Mouse (Mus musculus) gastrocnemius, adult 8-10 months (tissue): ENCODE data around the gene Rps6ka4. TPM values are rescaled to one million over a fixed set of nuclear protein-coding genes. Genes with fewer than 3 reads are reported as not detected.

Experiments
- DNase-seq, 2 experiments: peaks; one replicate each; pipeline ENCODE4 v3.0.0; 2022; ENCODE audit warnings: low spot score in 2 of 2
- total RNA-seq, 4 experiments: library from RNA; stranded (reverse); gene quantifications; 2 replicates each; pipeline ENCODE4 v1.2.4; 2022

Rps6ka4 gene
- total RNA-seq, 4 experiments from 2014 or later = 9.8 to 12.1 (median 10.5) TPM

- DNase-seq = no peak
Measured at GRCm38 (mm10) chr19:6852393-6853305, 12.2 kb upstream of the Rps6ka4 start.

GRCm38 (mm10) chr19:6851497-6851896 is 11.1 kb upstream of the Rps6ka4 start:
- no peak for DNase-seq

DNA sequence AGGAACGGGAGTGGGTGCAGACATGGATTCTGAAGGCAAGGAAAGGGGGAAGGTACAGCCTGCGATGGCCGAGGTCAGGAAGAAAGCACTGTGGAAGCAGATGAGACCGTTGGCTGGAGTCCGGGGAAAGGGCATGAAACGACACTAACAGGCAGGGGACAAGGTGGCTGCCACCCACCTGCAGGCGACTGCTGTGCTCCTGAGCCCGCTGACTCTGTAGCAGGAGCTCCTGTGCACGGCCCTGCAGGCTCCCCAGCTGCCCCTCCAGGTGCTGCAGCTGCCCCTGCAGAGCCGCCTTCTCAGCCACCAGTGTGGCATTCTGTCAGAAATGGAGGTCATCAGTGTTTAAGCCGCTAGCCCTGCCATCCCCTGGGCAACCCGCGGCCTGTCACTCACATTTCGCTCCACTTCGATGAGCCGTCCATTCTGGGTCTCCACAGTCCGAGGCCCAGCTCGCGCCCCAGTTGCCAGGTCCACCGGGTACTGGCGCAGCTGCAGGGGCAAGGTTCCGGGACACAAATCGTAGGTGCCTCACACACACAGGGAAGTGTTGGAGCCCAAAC is 9.2 kb upstream of the Rps6ka4 start:
- DNase-seq = no peak

DNA sequence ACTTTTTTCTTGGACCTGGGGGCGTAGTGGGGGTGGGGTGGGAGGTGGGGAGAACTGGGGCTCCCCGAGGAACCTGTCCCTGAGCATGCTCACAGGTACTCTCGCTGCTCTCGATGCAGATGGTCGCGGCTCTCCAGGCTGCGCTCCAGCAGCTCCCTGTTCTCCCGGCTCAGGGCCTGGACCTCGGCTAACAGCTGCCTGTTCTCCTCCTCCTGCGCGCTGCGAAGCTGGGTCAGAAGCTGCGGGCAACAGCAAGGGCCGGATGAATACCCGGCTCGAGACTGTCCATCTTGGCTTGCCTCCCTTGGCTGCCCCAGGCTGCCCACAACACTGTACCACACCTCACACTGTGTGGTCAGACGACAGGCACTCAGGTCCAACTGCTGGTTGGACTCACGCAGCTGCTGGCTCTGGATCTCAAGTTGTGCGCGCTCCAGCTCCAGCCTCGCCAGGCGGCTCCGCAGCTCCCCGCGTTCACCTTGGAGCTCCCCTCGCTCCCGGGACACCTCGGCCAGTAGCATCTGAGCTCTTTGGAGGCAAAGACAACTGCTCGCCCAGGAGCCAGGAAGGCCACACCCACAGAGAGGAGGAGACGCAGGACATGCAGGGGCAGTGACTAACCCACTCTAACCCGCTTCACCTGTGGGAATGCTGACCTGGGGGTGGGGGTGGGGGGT is 7.5 kb upstream of the Rps6ka4 start:
- no peak for DNase-seq

- DNase-seq = no peak
Measured at GRCm38 (mm10) chr19:6846050-6846449, 5.6 kb upstream of the Rps6ka4 start.

- no peak for DNase-seq
Measured at GRCm38 (mm10) chr19:6842353-6842752, 1.9 kb upstream of the Rps6ka4 start.

DNA sequence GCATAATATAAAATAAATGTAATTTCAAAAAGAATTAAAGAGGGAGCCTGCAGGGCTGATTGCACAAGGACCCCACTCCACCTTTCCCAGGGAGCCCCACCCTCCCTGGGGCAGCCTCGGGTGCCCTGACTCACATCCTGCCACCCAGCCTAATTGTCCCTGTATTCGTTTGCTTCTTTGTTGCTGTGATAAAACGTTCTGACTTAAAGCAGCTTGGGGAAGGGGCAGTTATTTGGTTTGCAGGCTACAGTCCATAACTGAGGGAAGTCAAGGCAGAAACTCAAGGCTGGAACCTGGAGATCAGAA is 809 bp upstream of the Rps6ka4 start:
- DNase-seq = no peak

DNA sequence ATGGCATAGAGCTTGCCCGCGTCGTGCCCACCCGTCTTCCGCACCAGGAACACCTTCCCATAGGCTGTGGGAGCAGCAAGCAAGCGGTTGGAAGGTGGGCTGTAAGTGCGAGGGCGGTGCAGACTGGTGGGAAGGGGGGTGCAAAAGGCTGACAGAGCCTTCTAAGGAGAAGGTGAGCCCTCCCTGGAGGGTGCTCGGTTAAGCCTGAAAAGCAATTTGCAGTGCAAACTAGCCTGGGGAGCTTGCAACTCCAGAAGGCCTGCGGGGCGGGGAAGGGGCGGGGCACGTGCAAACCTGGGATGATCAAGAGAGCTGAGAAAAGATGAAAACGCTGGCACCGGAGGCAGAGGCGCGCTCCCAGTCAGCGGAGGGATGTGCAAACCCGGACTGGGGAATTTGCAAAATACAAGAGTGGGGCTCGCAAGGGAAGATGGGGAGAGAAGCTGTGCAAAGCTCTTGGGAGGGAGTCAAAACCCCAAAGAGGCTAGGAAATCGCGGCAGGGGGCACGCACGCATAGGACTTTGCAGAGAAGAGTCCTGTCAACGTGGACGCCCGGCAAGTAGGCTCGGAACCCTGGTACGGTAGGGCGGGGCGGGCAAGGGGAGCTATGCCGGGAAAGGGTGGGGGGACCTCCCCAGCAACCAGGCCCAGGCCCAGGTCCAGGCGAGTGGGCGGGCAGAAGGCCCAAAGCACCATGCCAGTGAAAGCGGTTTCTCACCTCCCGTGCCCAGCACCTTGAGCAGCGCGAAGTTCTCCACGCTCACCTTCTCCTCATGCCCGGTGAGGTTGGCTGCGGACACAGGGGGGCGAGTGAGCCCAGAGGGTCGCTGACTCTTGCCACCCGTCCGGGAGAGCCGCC is 591 bp downstream of the Rps6ka4 start:
- DNase-seq = no peak

DNA sequence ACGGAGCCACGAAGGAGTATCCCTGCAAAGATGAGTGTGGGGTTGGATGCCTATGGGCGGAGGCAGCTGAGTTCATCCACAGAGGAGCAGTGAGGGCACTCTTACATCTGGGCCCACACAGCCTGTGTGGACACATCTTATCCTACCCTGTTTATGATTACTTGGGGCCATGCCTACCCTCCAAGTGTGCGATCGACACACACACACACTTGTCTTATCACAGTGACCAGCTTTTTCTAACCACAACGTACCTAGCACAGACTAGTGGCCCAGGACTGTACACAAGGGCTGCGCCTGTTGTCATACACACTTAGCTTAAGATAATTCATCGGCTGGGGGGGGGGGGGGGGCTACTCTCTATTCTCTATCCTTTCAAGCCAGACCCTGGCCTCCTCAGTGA is 8.1 kb downstream of the Rps6ka4 start:
- no peak for DNase-seq

DNA sequence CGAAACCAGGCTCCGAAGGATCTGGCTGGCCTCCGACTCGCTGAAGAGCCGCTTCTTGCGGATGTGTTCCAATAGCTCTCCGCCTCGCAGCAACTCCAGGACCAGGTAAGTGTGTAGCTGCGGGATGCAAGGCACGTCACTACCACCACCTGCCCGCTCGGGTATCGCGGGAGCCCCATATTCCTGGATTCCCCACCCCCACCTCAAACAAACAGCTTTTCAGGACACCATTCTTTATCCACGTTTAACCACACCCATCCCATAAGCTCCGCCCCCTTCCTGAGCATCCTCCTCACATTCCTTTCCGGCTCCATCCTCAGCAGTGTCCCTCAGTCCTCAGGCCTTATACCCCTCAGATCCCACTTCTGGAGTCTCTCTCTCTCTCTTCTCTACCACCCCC is 9.1 kb downstream of the Rps6ka4 start:
- no peak for DNase-seq

- DNase-seq = no peak
Measured at GRCm38 (mm10) chr19:6830556-6831316, 9.7 kb downstream of the Rps6ka4 start.

DNA sequence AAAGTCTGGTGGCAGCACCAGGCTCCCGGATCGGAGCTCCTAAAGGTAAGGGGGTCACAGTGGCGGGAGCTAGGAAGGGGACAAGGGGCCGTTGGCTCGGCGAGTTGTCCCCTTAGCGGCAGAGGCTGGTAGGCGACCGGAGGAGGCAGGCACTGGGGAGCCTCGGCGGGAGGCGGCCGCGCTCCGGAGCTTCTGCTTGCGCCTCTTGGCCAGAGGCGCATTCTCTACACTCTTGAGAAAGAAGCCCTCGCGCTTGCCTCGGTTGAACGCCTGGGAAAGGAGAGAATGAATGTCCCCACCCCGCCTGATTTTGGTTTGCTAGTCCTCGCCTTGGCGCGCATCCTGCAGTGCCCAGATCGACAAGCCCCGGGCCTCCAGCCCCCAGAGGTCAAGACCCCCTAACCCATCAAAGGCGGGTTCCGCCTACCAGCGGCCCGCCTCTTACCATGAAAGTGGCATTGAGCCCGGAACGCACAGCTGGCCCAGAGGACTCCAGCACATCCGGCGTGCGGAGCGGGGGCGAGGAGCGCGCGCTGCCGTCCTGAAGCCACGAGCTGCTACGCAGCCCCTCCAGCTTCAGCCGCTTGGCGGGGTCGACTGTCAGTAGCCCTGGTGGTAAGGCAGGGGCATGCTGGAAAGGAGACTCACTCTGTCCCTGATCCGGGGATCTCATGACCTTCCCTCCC is 10.4 kb downstream of the Rps6ka4 start:
- DNase-seq = no peak

DNA sequence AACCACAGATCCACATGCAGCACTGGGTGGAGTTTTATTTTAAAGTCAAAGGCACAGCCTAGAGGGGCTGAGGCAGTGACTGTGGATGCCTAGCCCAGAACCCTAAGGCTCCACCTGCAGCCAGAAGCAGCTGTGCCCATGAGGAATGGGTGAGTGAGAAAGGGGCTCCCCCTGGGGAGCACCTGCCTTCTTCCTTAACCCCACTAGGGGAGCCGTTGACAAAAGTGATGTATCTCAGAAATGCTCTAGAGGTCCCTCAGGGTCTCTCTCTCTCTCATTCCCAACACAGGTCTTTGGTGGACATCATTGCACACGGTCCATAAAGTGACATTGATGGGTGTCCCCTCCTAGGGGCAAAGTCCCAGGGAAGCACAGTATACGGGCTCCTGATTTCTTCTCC is 11.4 kb downstream of the Rps6ka4 start:
- no peak for DNase-seq

- no peak for DNase-seq
Measured at GRCm38 (mm10) chr19:6826601-6827000, 13.8 kb downstream of the Rps6ka4 start.

DNA sequence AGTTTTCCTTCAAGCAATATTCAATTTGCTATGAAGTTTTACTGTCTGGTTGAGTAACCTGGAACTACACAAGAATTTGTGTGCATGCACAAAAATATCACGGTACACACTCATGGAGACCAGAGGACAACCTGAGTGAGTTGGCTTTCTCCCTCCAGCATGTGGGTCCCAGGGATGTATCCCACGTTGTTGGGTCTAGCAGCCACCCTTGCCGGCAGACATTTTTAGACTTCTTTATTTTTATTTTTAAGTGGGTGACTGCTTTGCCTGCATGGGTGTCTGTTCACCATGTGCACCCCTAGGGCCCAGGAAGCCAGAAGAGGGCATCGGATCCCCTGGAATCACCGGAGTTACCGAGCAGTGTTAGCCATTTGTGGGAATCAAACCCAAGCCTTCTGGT is 15.1 kb downstream of the Rps6ka4 start:
- DNase-seq = no peak

DNA sequence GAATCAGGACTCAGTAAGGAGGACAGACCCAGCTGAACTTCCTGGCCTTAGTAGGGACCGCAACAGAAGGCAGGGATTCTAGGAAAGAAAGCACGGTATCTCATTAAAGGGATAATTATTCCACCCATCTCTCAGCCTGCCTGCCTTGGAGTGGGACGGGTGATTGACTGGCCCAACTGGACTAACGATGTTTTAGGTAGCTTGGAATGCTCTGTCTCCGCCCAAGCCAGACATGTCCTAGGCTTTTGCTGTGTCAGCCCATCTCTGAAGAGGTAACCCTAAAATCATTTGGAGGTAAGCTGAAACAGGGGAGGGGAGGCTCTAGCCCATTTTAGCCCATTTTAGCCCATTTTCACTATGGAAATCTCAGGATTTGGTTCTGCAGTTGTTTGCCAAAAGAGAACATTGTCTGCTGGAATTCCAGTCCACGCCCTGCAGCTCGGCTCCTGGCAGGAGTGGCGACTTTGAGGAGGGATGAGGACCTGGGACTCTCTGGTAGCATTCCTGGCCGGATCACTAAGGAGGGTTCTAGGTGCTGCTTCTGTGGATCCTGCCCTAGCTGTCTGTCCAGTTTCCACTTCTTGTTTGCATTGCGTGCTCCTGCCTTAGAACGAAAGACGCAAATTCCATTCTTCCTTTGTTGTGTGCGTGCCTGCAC is 19.8 kb downstream of the Rps6ka4 start:
- no peak for DNase-seq

DNA sequence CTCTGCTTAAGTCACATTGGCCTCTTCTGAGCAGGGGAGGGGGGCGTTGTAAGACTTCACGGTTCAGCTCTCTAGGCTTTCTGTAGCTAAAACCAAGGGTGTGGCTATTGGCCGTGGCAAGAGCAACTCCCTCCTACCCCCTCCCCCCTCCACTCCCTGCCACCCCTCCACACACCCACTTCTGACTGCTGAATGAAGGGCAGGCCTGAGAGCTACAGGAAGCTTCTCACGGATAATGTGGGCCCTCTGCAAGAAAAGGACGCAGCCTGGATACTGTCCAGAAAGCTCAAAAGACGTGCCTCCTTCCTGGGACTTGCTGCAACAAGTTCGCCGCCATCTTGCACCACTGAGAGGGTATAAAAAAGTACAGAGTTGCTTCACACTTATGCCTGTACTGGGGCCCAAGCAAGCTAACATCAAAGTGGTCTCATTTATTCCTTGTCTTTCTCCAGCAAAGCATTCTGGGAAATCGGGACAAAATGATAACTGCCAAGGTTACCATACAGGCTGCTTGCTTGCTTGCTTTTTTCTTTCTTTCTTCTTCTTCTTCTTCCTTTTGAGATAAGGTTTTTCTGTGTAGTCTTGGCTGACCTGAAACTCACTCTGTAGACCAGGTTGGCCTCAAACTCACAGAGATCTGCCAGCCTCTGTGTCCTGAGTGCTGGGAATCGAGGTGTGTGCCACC is 21.2 kb downstream of the Rps6ka4 start:
- no peak for DNase-seq

DNA sequence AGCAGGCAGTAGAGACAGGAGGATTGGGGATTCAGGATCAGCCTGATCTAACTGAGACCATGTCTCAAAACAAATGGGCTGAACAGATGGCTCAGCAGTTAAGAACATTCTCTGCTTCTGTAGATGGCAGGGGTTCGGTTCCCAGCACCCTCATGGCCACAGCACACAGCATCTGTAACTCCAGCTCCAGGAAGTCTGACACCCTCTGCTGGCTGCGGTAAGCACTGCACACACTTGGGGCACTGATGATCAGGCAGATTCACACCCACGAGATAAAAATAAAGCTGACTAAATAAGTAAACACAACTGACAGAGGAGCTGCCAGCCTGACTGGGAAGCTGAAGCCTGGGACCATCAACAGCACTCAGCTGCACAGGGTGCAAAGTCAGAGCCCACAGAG is 25.5 kb downstream of the Rps6ka4 start:
- no peak for DNase-seq

GRCm38 (mm10) chr19:6814366-6814765 is 26.1 kb downstream of the Rps6ka4 start:
- DNase-seq = no peak
